Mouse (Mus musculus): ENCODE measurements around the gene Rspry1. TPM values are rescaled to one million over a fixed set of nuclear protein-coding genes. Genes with fewer than 3 reads are reported as not detected.

Rspry1 gene
- polyA plus RNA-seq, 1 experiment from 2014 or later = 54.4 TPM

DNA sequence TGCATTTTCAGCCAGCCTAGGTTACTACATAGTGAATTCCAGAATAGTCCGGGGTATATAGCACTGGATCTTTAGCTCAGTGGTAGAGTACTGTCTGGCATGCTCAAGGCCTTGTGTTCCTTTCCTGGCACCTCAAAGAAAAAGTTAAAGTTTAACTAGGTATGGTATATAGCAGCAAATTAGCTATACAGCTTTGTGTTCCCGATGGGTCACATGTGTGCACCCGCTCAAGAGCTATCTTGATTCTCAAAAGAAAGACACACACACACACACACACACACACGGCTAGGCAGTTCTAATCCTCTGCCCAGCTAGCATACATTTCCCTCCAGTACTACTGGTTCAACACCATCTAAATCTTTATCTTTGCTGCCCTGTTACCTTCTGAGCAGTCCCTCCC lies 58.7 kb downstream of the Rspry1 start:
- 91% methylated on average over 4 of the region's 4 CpGs for WGBS
- ATAC-seq (ENCODE audit: low FRiP score, low TSS enrichment) = no peak

GRCm38 (mm10) chr8:94664722-94665121 lies 63.0 kb downstream of the Rspry1 start:
- no peaks in the 10 kb centered on the region for H3K9me3 ChIP-seq (ENCODE audit: control insufficient read depth, low read length)

More for the DNA sequence above, 58.7 kb downstream of the Rspry1 start:
- no peak overlapping the region for H3K9ac ChIP-seq (replicated peaks; ENCODE audit: low read length)
- H3K27ac ChIP-seq (replicated peaks; ENCODE audit: low read depth, low read length) = no peak overlapping the region
- H3K36me3 ChIP-seq (ENCODE audit: control insufficient read depth, insufficient read depth, low read length) = peaks cover 37% of the 10 kb centered on the region
- H3K4me1 ChIP-seq (ENCODE audit: control insufficient read depth, insufficient read depth, low read length) = no peaks in the 10 kb centered on the region
- DNase-seq = no peak
- no peaks in the 10 kb centered on the region for H3K9me3 ChIP-seq (ENCODE audit: control insufficient read depth, low read length)
- H3K4me2 ChIP-seq (ENCODE audit: low read length) = no peak overlapping the region
- H3K27me3 ChIP-seq (ENCODE audit: control insufficient read depth, insufficient read depth, low read length) = no peaks in the 10 kb centered on the region
- no peak overlapping the region for H3K4me3 ChIP-seq (replicated peaks; ENCODE audit: low read depth, low read length)

GRCm38 (mm10) chr8:94666456-94667308 lies 64.9 kb downstream of the Rspry1 start, which contains the start of gene Arl2bp:
Arl2bp (plus strand) TSS chr8:94666600.
- H3K9ac ChIP-seq (replicated peaks; ENCODE audit: low read length) = peak within 1 kb of the TSS; percentile 97
- ATAC-seq (ENCODE audit: low FRiP score, low TSS enrichment) (peak; percentile 99), DNase-seq (peak; percentile 96)
- H3K27me3 ChIP-seq (ENCODE audit: control insufficient read depth, insufficient read depth, low read length) = no peaks in the 10 kb centered on the region
- peaks cover 30% of the 10 kb centered on the region for H3K36me3 ChIP-seq (ENCODE audit: control insufficient read depth, insufficient read depth, low read length)
- WGBS = under 1% methylated on average over 74 of the region's 74 CpGs
- peak within 1 kb of the TSS; percentile 75 for H3K4me2 ChIP-seq (ENCODE audit: low read length)
- peak within 1 kb of the TSS; percentile 88 for H3K4me3 ChIP-seq (replicated peaks; ENCODE audit: low read depth, low read length)
- no peaks in the 10 kb centered on the region for H3K9me3 ChIP-seq (ENCODE audit: control insufficient read depth, low read length)
- H3K4me1 ChIP-seq (ENCODE audit: control insufficient read depth, insufficient read depth, low read length) = peaks cover 14% of the 10 kb centered on the region
- peak within 1 kb of the TSS; percentile 88 for H3K27ac ChIP-seq (replicated peaks; ENCODE audit: low read depth, low read length)

More at GRCm38 (mm10) chr8:94664722-94665121, 63.0 kb downstream of the Rspry1 start:
- no peak for DNase-seq
- no peak overlapping the region for H3K4me2 ChIP-seq (ENCODE audit: low read length)
- H3K4me1 ChIP-seq (ENCODE audit: control insufficient read depth, insufficient read depth, low read length) = peaks cover 14% of the 10 kb centered on the region
- H3K36me3 ChIP-seq (ENCODE audit: control insufficient read depth, insufficient read depth, low read length) = peaks cover 21% of the 10 kb centered on the region
- H3K4me3 ChIP-seq (replicated peaks; ENCODE audit: low read depth, low read length) = no peak overlapping the region
- 85% methylated on average over 2 of the region's 2 CpGs for WGBS
- no peak overlapping the region for H3K9ac ChIP-seq (replicated peaks; ENCODE audit: low read length)
- no peak overlapping the region for H3K27ac ChIP-seq (replicated peaks; ENCODE audit: low read depth, low read length)
- no peaks in the 10 kb centered on the region for H3K27me3 ChIP-seq (ENCODE audit: control insufficient read depth, insufficient read depth, low read length)
- ATAC-seq (ENCODE audit: low FRiP score, low TSS enrichment) = no peak

- H3K4me3 ChIP-seq (replicated peaks; ENCODE audit: low read depth, low read length) = no peak overlapping the region
- H3K27ac ChIP-seq (replicated peaks; ENCODE audit: low read depth, low read length) = no peak overlapping the region
- H3K4me2 ChIP-seq (ENCODE audit: low read length) = no peak overlapping the region
- no peaks in the 10 kb centered on the region for H3K9me3 ChIP-seq (ENCODE audit: control insufficient read depth, low read length)
- H3K36me3 ChIP-seq (ENCODE audit: control insufficient read depth, insufficient read depth, low read length) = peaks cover 57% of the 10 kb centered on the region
- H3K27me3 ChIP-seq (ENCODE audit: control insufficient read depth, insufficient read depth, low read length) = no peaks in the 10 kb centered on the region
- no peak for DNase-seq
- ATAC-seq (ENCODE audit: low FRiP score, low TSS enrichment) = no peak
- H3K9ac ChIP-seq (replicated peaks; ENCODE audit: low read length) = no peak overlapping the region
- H3K4me1 ChIP-seq (ENCODE audit: control insufficient read depth, insufficient read depth, low read length) = no peaks in the 10 kb centered on the region
- 94% methylated on average over 5 of the region's 5 CpGs for WGBS
Observed at GRCm38 (mm10) chr8:94674384-94674783, 72.6 kb downstream of the Rspry1 start.

- peak; percentile 40; the same call in 1 of the 2 replicates for ATAC-seq (ENCODE audit: low FRiP score, low TSS enrichment)
Observed at GRCm38 (mm10) chr8:94675923-94676322, 74.2 kb downstream of the Rspry1 start.

DNA sequence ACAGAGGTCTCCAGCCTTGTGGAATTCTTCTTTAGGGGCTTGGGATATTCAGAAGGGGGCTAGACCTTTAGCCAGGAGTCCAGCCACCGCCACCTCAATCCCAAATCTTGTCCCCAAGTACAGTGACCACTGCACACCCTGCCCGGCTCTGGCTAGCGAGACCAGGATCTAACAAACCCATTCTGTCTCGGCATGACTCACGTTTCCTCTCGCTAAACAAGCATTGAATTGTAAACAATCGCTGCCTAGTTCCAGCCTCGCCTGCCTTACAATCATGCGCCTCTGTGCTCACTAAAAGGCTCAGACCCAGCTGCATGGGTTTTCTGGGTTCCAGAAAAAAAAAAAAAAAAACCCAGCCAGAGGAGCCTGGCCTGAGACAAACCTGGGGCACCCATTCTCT lies 76.8 kb downstream of the Rspry1 start:
- no peaks in the 10 kb centered on the region for H3K27me3 ChIP-seq (ENCODE audit: control insufficient read depth, insufficient read depth, low read length)
- no peaks in the 10 kb centered on the region for H3K9me3 ChIP-seq (ENCODE audit: control insufficient read depth, low read length)
- H3K9ac ChIP-seq (replicated peaks; ENCODE audit: low read length) = no peak overlapping the region
- H3K36me3 ChIP-seq (ENCODE audit: control insufficient read depth, insufficient read depth, low read length) = peaks cover 19% of the 10 kb centered on the region
- H3K27ac ChIP-seq (replicated peaks; ENCODE audit: low read depth, low read length) = 0 out of 2 replicates have a peak overlapping the region, but pooled peaks have one; percentile 17
- 61% methylated on average over 9 of the region's 9 CpGs for WGBS
- ATAC-seq (ENCODE audit: low FRiP score, low TSS enrichment) (no peak), DNase-seq (peak; percentile 30)
- H3K4me1 ChIP-seq (ENCODE audit: control insufficient read depth, insufficient read depth, low read length) = no peaks in the 10 kb centered on the region
- H3K4me3 ChIP-seq (replicated peaks; ENCODE audit: low read depth, low read length) = no peak overlapping the region
- no peak overlapping the region for H3K4me2 ChIP-seq (ENCODE audit: low read length)

More at GRCm38 (mm10) chr8:94675923-94676322, 74.2 kb downstream of the Rspry1 start:
- 84% methylated on average over 6 of the region's 6 CpGs for WGBS
- H3K36me3 ChIP-seq (ENCODE audit: control insufficient read depth, insufficient read depth, low read length) = peaks cover 46% of the 10 kb centered on the region
- no peak overlapping the region for H3K4me2 ChIP-seq (ENCODE audit: low read length)
- no peak for DNase-seq
- H3K27me3 ChIP-seq (ENCODE audit: control insufficient read depth, insufficient read depth, low read length) = no peaks in the 10 kb centered on the region
- no peak overlapping the region for H3K4me3 ChIP-seq (replicated peaks; ENCODE audit: low read depth, low read length)
- H3K9me3 ChIP-seq (ENCODE audit: control insufficient read depth, low read length) = no peaks in the 10 kb centered on the region
- H3K9ac ChIP-seq (replicated peaks; ENCODE audit: low read length) = no peak overlapping the region
- no peaks in the 10 kb centered on the region for H3K4me1 ChIP-seq (ENCODE audit: control insufficient read depth, insufficient read depth, low read length)
- no peak overlapping the region for H3K27ac ChIP-seq (replicated peaks; ENCODE audit: low read depth, low read length)

DNA sequence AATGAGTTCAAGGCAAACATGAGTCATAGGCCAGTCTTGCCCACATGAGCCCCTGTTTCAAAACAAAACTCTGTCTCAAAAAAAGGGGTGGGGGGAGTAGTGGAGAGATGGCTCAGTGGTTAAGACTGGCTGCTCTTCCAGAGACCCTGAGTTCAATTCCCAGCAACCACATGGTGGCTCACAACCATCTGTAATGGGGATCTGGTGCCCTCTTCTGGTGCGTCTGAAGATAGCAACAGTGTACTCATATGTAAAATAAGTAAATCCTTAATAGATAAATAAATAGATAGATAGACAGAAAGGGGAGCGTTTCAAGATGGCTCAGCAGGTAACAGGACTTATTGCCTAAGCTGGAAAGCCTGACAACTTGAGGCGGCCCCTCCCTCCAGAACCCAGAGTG lies 78.7 kb downstream of the Rspry1 start:
- WGBS = 82% methylated on average over 3 of the region's 3 CpGs
- Histone ChIP-seq H3K36me3 (ENCODE audit: control insufficient read depth, insufficient read depth, low read length) (0 out of 2 replicates have a peak, but pooled peaks cover 3% of the 10 kb centered on the region), H3K9me3 (ENCODE audit: control insufficient read depth, low read length) (no peaks in the 10 kb centered on the region), H3K4me1 (ENCODE audit: control insufficient read depth, insufficient read depth, low read length) (no peaks in the 10 kb centered on the region), H3K4me3 (replicated peaks; ENCODE audit: low read depth, low read length) (no peak overlapping the region), H3K9ac (replicated peaks; ENCODE audit: low read length) (no peak overlapping the region), H3K27ac (replicated peaks; ENCODE audit: low read depth, low read length) (no peak overlapping the region), H3K4me2 (ENCODE audit: low read length) (no peak overlapping the region), H3K27me3 (ENCODE audit: control insufficient read depth, insufficient read depth, low read length) (no peaks in the 10 kb centered on the region)
- ATAC-seq (ENCODE audit: low FRiP score, low TSS enrichment) (no peak), DNase-seq (no peak)

DNA sequence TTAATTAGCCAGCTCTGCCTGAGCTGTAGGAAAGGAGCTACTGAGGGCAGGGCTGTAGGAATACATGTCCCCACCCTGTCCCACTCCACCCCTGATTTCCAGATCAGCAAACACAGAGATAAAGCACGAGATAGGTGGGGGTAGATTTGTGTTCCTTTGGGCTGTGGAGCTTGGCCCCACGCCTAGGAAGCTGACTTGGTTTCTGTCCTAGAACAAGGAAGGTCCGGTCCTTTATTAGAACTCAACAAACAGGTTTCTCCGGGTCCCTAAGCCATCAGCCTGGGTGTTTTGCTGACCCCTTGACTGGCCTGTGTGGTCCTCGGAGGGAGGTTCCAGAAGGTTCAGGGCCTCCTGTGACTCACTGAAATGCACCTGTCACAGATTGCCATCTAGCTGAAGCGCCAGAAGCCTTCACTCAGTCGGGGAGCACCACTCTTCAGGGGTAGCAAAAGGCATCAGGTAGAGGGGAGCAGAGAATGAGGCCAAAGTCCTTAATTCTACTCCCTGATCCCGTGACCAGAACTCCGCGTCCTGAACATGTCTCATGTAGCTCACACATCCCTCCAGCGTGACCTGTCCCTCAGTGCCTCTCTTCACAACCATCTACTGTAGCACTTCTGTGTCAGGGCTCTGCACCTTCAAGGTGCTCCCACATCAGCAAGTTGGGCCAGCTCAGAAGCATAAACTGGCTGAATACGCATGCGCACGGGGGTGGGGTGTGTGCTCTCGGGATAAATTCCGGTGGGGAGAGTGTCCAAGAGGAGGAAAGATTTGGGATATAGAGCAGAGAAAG lies 81.2 kb downstream of the Rspry1 start:
- H3K4me3 ChIP-seq (replicated peaks; ENCODE audit: low read depth, low read length) = no peak overlapping the region
- ATAC-seq (ENCODE audit: low FRiP score, low TSS enrichment) (no peak), DNase-seq (no peak)
- no peaks in the 10 kb centered on the region for H3K27me3 ChIP-seq (ENCODE audit: control insufficient read depth, insufficient read depth, low read length)
- H3K9ac ChIP-seq (replicated peaks; ENCODE audit: low read length) = no peak overlapping the region
- H3K9me3 ChIP-seq (ENCODE audit: control insufficient read depth, low read length) = no peaks in the 10 kb centered on the region
- H3K27ac ChIP-seq (replicated peaks; ENCODE audit: low read depth, low read length) = no peak overlapping the region
- 83% methylated on average over 16 of the region's 16 CpGs for WGBS
- no peak overlapping the region for H3K4me2 ChIP-seq (ENCODE audit: low read length)
- H3K36me3 ChIP-seq (ENCODE audit: control insufficient read depth, insufficient read depth, low read length) = no peaks in the 10 kb centered on the region
- no peaks in the 10 kb centered on the region for H3K4me1 ChIP-seq (ENCODE audit: control insufficient read depth, insufficient read depth, low read length)
